Mouse (Mus musculus): ENCODE measurements around the gene Map3k5. TPM values are rescaled to one million over a fixed set of nuclear protein-coding genes. Genes with fewer than 3 reads are reported as not detected.

The Map3k5 gene
- polyA plus RNA-seq, 1 experiment = 3.9 TPM

GRCm38 (mm10) chr10:20169927-20170604 is 235.8 kb downstream of the Map3k5 start:
- 24% methylated on average over 19 of the region's 19 CpGs for WGBS
- no peak for DNase-seq (ENCODE audit: low read depth, low spot score)

- WGBS = 24% methylated on average over 11 of the region's 11 CpGs
- DNase-seq (ENCODE audit: low read depth, low spot score) = no peak
Observed at GRCm38 (mm10) chr10:20170605-20171088, 236.4 kb downstream of the Map3k5 start.

- WGBS = 88% methylated on average over 12 of the region's 12 CpGs
- DNase-seq (ENCODE audit: low read depth, low spot score) = no peak
Observed at GRCm38 (mm10) chr10:20171209-20171608, 236.9 kb downstream of the Map3k5 start.

GRCm38 (mm10) chr10:20171756-20172155 is 237.5 kb downstream of the Map3k5 start:
- WGBS = 70% methylated on average over 4 of the region's 4 CpGs
- no peak for DNase-seq (ENCODE audit: low read depth, low spot score)

- 62% methylated on average over 4 of the region's 4 CpGs for WGBS
- no peak for DNase-seq (ENCODE audit: low read depth, low spot score)
Observed at GRCm38 (mm10) chr10:20173733-20174132, 239.5 kb downstream of the Map3k5 start.

- 55% methylated on average over 7 of the region's 7 CpGs for WGBS
- no peak for DNase-seq (ENCODE audit: low read depth, low spot score)
Observed at GRCm38 (mm10) chr10:20176054-20176453, 241.8 kb downstream of the Map3k5 start.

GRCm38 (mm10) chr10:20178807-20179605 is 244.7 kb downstream of the Map3k5 start:
- DNase-seq (ENCODE audit: low read depth, low spot score) = peak; percentile 64
- 20% methylated on average over 12 of the region's 12 CpGs for whole genome bisulfite sequencing

GRCm38 (mm10) chr10:20181198-20181597 is 246.9 kb downstream of the Map3k5 start:
- DNase-seq (ENCODE audit: low read depth, low spot score) = no peak
- WGBS = 23% methylated on average over 10 of the region's 10 CpGs

- WGBS = 66% methylated on average over 11 of the region's 11 CpGs
- DNase-seq (ENCODE audit: low read depth, low spot score) = no peak
Observed at GRCm38 (mm10) chr10:20181680-20182399, 247.6 kb downstream of the Map3k5 start.

- 43% methylated on average over 4 of the region's 4 CpGs for WGBS
Observed at GRCm38 (mm10) chr10:20184326-20184725, 250.1 kb downstream of the Map3k5 start.

GRCm38 (mm10) chr10:20185264-20185663 is 251.0 kb downstream of the Map3k5 start:
- 76% methylated on average over 4 of the region's 4 CpGs for WGBS
- DNase-seq (ENCODE audit: low read depth, low spot score) = no peak

More at GRCm38 (mm10) chr10:20184326-20184725, 250.1 kb downstream of the Map3k5 start:
- DNase-seq (ENCODE audit: low read depth, low spot score) = no peak

GRCm38 (mm10) chr10:20185806-20186205 is 251.5 kb downstream of the Map3k5 start:
- WGBS = 98% methylated on average over 2 of the region's 2 CpGs
- DNase-seq (ENCODE audit: low read depth, low spot score) = no peak

GRCm38 (mm10) chr10:20186800-20187273 is 252.6 kb downstream of the Map3k5 start:
- DNase-seq (ENCODE audit: low read depth, low spot score) = peak; percentile 85
- 31% methylated on average over 5 of the region's 5 CpGs for WGBS

GRCm38 (mm10) chr10:20190139-20190747 is 256.0 kb downstream of the Map3k5 start:
- no peak for DNase-seq (ENCODE audit: low read depth, low spot score)
- 85% methylated on average over 6 of the region's 6 CpGs for WGBS

Other genes with a start within 250 kb of the Map3k5 start
- not detected in 2 replicates for gene Il20ra, start 221.9 kb upstream of the Map3k5 start, polyA plus RNA-seq (2012; rRNA removed)
- gene Slc35d3, start 83.0 kb upstream of the Map3k5 start, polyA plus RNA-seq (2012; rRNA removed) = 0.30 and 0.44 TPM in 2 replicates
- gene Pex7, start 26.8 kb upstream of the Map3k5 start, polyA plus RNA-seq (2012; rRNA removed) = 25.1 and 35.5 TPM in 2 replicates
- gene Map7, start 214.0 kb downstream of the Map3k5 start, polyA plus RNA-seq (2012; rRNA removed) = 21.6 and 33.7 TPM in 2 replicates

Measured in large intestine, adult 2 months (tissue).